Mouse (Mus musculus): ENCODE measurements around the gene 9330161L09Rik. TPM values are rescaled to one million over a fixed set of nuclear protein-coding genes. Genes with fewer than 3 reads are reported as not detected.

Gene 9330161L09Rik
- total and polyA plus RNA-seq, 3 experiments = 1.8 to 2.1 TPM; not detected in 1

DNA sequence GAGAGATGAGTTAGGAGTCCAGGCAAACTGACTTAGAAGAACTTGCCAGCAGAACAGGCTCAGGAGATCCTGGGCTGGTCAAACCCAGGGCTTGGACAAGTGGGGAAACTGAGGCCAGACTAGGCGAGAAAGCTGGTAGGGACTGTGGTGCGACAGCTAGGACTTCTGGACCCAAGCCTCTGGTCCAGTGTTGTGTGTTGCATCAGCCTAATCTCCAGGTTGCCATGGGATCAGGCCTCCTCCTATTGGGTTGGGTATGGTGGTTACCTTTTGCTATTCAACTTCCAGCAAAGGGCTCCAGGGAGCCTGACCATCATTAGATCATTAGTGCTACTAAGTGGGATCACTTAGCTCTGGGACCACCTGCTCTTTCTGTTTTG lies 18.3 kb downstream of the 9330161L09Rik start:
- DNase-seq (ENCODE audit: low read depth, low spot score) = no peak
- Histone ChIP-seq H3K27ac (ENCODE audit: control insufficient read depth, low read depth, low read length) (peak overlapping the region; percentile 37; the same call in 1 of the 2 replicates), H3K4me1 (ENCODE audit: control insufficient read depth in 1 of 2, insufficient read depth in 2 of 2, low read length in 2 of 2) (peaks cover 15 to 38% of the 10 kb centered on the region in 2 experiments)

DNA sequence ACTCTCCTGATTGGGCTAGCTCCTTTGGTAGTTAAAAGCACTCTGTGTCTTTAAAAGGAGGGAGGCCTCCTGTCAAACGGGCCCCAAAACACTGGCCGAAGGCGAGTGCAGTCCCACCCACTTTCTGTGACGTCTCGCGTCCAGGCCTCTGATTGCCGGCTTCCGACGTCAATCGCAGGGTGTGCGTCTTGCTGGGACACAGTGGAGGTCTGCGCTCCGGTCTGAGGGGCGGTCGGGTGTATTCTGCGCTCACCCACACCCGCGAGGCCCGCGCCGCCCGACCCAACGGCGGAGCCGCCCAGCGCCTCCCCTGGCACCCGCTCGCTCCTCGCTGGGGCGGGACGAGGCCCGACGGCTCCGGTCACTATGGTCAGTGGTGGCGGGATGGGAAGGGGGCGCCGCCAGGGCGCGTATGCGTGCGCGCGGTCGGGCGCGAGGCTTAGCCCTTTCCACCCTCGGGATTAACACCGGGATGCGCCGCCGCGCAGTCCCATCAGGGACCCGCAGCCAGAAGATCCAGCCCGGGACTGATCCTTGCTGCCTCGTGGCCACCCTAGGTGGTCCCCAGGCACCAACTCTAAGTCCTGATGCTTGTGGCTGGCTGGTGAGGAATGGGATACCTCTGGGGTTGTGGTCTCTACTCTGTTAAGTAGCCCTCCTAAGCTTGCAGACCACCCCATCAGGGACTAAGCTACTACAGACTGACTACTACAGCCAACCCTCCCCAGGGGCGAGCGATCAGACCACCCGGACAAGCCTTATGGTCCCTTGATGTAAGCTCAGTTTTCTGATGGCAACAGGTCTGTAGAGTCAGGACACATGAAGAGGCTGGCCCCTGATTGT lies 18.9 kb downstream of the 9330161L09Rik start, which contains the start of gene Otub2:
Gene Otub2, plus strand, starts transcription at position 178 of the 843 bp plus-strand sequence.
- H3K27me3 ChIP-seq (ENCODE audit: control insufficient read depth in 1 of 2, insufficient read depth in 2 of 2, low read length in 2 of 2) = no peaks in the 10 kb centered on the region
- DNase-seq (ENCODE audit: low read depth, low spot score) = peak; percentile 97
- H3K27ac ChIP-seq (ENCODE audit: control insufficient read depth, low read depth, low read length) = peak within 1 kb of the TSS; percentile 37
- TF ChIP-seq ELF1 (IDR thresholded peaks at IDR 0.05; ENCODE audit: low read depth, low read length) (0 out of 2 replicates have a peak, but pooled peaks have one; percentile 37), CHD2 (IDR thresholded peaks at IDR 0.05; ENCODE audit: low read length) (peak; percentile 69), HCFC1 (IDR thresholded peaks at IDR 0.05; ENCODE audit: low read depth, low read length) (peak; percentile 81), UBTF (IDR thresholded peaks at IDR 0.05; ENCODE audit: borderline replicate concordance, insufficient read depth, low read depth, low read length) (0 out of 2 replicates have a peak, but pooled peaks have one; percentile 46), RCOR1 (IDR thresholded peaks at IDR 0.05; ENCODE audit: low read depth, low read length) (no peak), POLR2AphosphoS5 (IDR thresholded peaks at IDR 0.05; ENCODE audit: borderline replicate concordance, low read depth, low read length) (no peak), NELFE (IDR thresholded peaks at IDR 0.05; ENCODE audit: low read depth, low read length) (0 out of 2 replicates have a peak, but pooled peaks have one; percentile 44), POLR2AphosphoS2 (IDR thresholded peaks at IDR 0.05; ENCODE audit: low read length) (0 out of 2 replicates have a peak, but pooled peaks have one; percentile 11), TBP (IDR thresholded peaks at IDR 0.05; ENCODE audit: low read depth, low read length) (peak; percentile 52; the same call in 1 of the 2 replicates), MAZ (IDR thresholded peaks at IDR 0.05; ENCODE audit: low read depth, low read length) (peak; percentile 69; the same call in 1 of the 2 replicates), ETS1 (IDR thresholded peaks at IDR 0.05; ENCODE audit: low read depth, low read length) (no peak), SIN3A (IDR thresholded peaks at IDR 0.05; ENCODE audit: low read length) (peak; percentile 97), NRF1 (IDR thresholded peaks at IDR 0.05; ENCODE audit: insufficient read depth, low read depth, low read length, poor library complexity, severe bottlenecking) (0 out of 2 replicates have a peak, but pooled peaks have one; percentile 14), MXI1 (IDR thresholded peaks at IDR 0.05; ENCODE audit: low read depth, low read length) (no peak; the same call in none of the 2 replicates), POLR2A (IDR thresholded peaks at IDR 0.05; ENCODE audit: control insufficient read depth in 1 of 2, insufficient read depth in 1 of 2, low read depth in 1 of 2, low read length in 2 of 2, poor library complexity in 1 of 2) (peak in 1 of 2 experiments; percentile 57; a peak in 1 of 4 replicates), JUND (IDR thresholded peaks at IDR 0.05; ENCODE audit: low read depth, low read length) (0 out of 2 replicates have a peak, but pooled peaks have one; percentile 30), TCF12 (IDR thresholded peaks at IDR 0.05; ENCODE audit: low read depth, low read length) (peak; percentile 31; the same call in 1 of the 2 replicates), MEF2A (IDR thresholded peaks at IDR 0.05; ENCODE audit: extremely low read depth, insufficient replicate concordance, low read depth, low read length, poor library complexity, severe bottlenecking) (no peak), CTCF (IDR thresholded peaks at IDR 0.05 in 2 of 3, conservative IDR thresholded peaks at IDR 0.05 in 1 of 3; ENCODE audit: control insufficient read depth in 1 of 3, insufficient read depth in 1 of 3, low read depth in 2 of 3, low read length in 3 of 3, poor library complexity in 1 of 3, severe bottlenecking in 1 of 3) (no peak), USF1 (IDR thresholded peaks at IDR 0.05; ENCODE audit: low read depth, low read length) (no peak), SMC3 (IDR thresholded peaks at IDR 0.05; ENCODE audit: low read depth, low read length) (no peak), E2F4 (IDR thresholded peaks at IDR 0.05; ENCODE audit: borderline replicate concordance, low read depth, low read length) (no peak)
- no peaks in the 10 kb centered on the region for H3K9me3 ChIP-seq (replicated peaks; ENCODE audit: insufficient read depth, low read length)
- H3K9ac ChIP-seq (ENCODE audit: control insufficient read depth, low read depth, low read length, poor library complexity, severe bottlenecking) = peak within 1 kb of the TSS; percentile 92
- peaks cover 0 to 28% of the 10 kb centered on the region in 2 experiments; a peak in 2 of 4 replicates for H3K36me3 ChIP-seq (ENCODE audit: control insufficient read depth in 1 of 2, insufficient read depth in 2 of 2, low read length in 2 of 2)
- H3K79me2 ChIP-seq (ENCODE audit: control insufficient read depth, insufficient read depth, low read length, poor library complexity) = peaks cover 8% of the 10 kb centered on the region
- peak within 1 kb of the TSS; percentile 77 to 93 for H3K4me3 ChIP-seq (ENCODE audit: control insufficient read depth in 1 of 2, insufficient read depth in 1 of 2, low read depth in 2 of 2, low read length in 2 of 2)
- H3K4me1 ChIP-seq (ENCODE audit: control insufficient read depth in 1 of 2, insufficient read depth in 2 of 2, low read length in 2 of 2) = peaks cover 13 to 33% of the 10 kb centered on the region in 2 experiments

More for the DNA sequence above, 18.3 kb downstream of the 9330161L09Rik start:
- Histone ChIP-seq H3K9me3 (replicated peaks; ENCODE audit: insufficient read depth, low read length) (no peaks in the 10 kb centered on the region), H3K9ac (ENCODE audit: control insufficient read depth, low read depth, low read length, poor library complexity, severe bottlenecking) (peak overlapping the region; percentile 92), H3K27me3 (ENCODE audit: control insufficient read depth in 1 of 2, insufficient read depth in 2 of 2, low read length in 2 of 2) (no peaks in the 10 kb centered on the region), H3K79me2 (ENCODE audit: control insufficient read depth, insufficient read depth, low read length, poor library complexity) (peaks cover 8% of the 10 kb centered on the region), H3K36me3 (ENCODE audit: control insufficient read depth in 1 of 2, insufficient read depth in 2 of 2, low read length in 2 of 2) (peaks cover 0 to 34% of the 10 kb centered on the region in 2 experiments; a peak in 2 of 4 replicates), H3K4me3 (ENCODE audit: control insufficient read depth in 1 of 2, insufficient read depth in 1 of 2, low read depth in 2 of 2, low read length in 2 of 2) (peak overlapping the region; percentile 77 to 93)
- TF ChIP-seq TCF12 (IDR thresholded peaks at IDR 0.05; ENCODE audit: low read depth, low read length) (0 out of 2 replicates have a peak, but pooled peaks have one; percentile 2), MAZ (IDR thresholded peaks at IDR 0.05; ENCODE audit: low read depth, low read length) (no peak)
